Mouse (Mus musculus) adrenal gland, postnatal 10 days (tissue): ENCODE data around the gene Olfr679. TPM values are rescaled to one million over a fixed set of nuclear protein-coding genes. Genes with fewer than 3 reads are reported as not detected.
"Not testable (repeated sequence)": the region's sequence is repeated elsewhere in the genome, so short reads cannot be mapped to it uniquely, and the experiment has no call there.

Experiments used
- DNase-seq: peaks from one replicate; pipeline ENCODE4 v3.0.0; 2021; ENCODE audit warnings: mixed read lengths
- long read RNA-seq, 2 experiments: library from polyadenylated mRNA; stranded (forward); transcript quantifications; one replicate each; pipeline ENCODE4 v2.0.0; 2021
- total RNA-seq, 2 experiments: library from RNA; stranded (reverse); gene quantifications; 2 replicates each; pipeline ENCODE4 v1.2.3; 2021

Gene Olfr679
- total RNA-seq = not detected
- long read RNA-seq, experiment 1 = 0 reads
- long read RNA-seq, experiment 2 = 0 reads

GRCm38 (mm10) chr7:105080905-105081304 lies at the start of gene Olfr679:
Olfr679 (plus strand) TSS chr7:105081205.
- DNase-seq = no peak

- DNase-seq = no peak
Observed at GRCm38 (mm10) chr7:105032398-105032797, 48.6 kb upstream of the Olfr679 start, which contains the start of gene Olfr676. Olfr676 (plus strand) TSS chr7:105032698.

DNA sequence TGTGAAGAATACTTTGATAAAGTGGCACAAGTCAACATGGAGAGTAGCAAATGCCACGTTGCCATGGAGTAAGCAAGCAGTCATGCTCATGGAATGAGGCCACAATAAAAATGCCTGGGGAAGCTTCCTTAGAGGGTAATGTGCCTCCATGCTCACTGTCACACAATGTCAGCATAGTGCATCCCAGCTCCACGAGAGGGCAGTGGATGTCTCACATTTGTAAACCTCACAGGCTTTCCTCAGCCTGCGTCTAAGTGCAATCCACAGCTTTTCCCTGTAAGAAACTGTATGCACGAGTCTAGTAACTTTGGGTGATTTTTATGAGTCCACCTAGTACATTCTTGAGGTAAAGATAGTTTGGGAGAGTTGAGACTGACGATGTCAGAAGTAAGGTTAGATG lies 47.2 kb upstream of the Olfr679 start:
- not testable (repeated sequence) for DNase-seq

- no peak for DNase-seq
Observed at GRCm38 (mm10) chr7:105058951-105059350, 22.1 kb upstream of the Olfr679 start.

- DNase-seq = no peak
Observed at GRCm38 (mm10) chr7:105064175-105064574, 16.8 kb upstream of the Olfr679 start, which contains the start of gene Olfr678. Olfr678 (plus strand) TSS chr7:105064475.

GRCm38 (mm10) chr7:105092717-105093116 lies 11.7 kb downstream of the Olfr679 start, which contains the start of gene Olfr680-ps1:
Olfr680-ps1 (minus strand) TSS chr7:105092817.
- DNase-seq = not testable (repeated sequence)

- no peak for DNase-seq
Observed at GRCm38 (mm10) chr7:105116536-105116935, 35.5 kb downstream of the Olfr679 start, which contains the start of gene Olfr681. Olfr681 (plus strand) TSS chr7:105116836.

Other genes with a start within 250 kb of the Olfr679 start
- not detected for gene Usp17lb, start 238.6 kb upstream of the Olfr679 start, total RNA-seq
- not detected for gene Usp17la, start 224.2 kb upstream of the Olfr679 start, total RNA-seq
- not detected for gene Olfr665, start 203.2 kb upstream of the Olfr679 start, total RNA-seq
- not detected for gene Olfr666, start 185.3 kb upstream of the Olfr679 start, total RNA-seq
- gene Olfr667, start 159.7 kb upstream of the Olfr679 start, total RNA-seq = not detected
- not detected for gene Olfr668, start 153.1 kb upstream of the Olfr679 start, total RNA-seq
- gene Olfr669, start 147.0 kb upstream of the Olfr679 start, total RNA-seq = not detected
- gene Olfr670, start 118.6 kb upstream of the Olfr679 start, total RNA-seq = not detected
- gene Olfr671, start 102.1 kb upstream of the Olfr679 start, total RNA-seq = not detected
- gene Olfr672, start 79.2 kb upstream of the Olfr679 start, total RNA-seq = not detected
- not detected for gene Olfr675, start 52.7 kb upstream of the Olfr679 start, total RNA-seq
- not detected for gene Olfr676, start 48.5 kb upstream of the Olfr679 start, total RNA-seq
- not detected for gene Olfr677, start 29.8 kb upstream of the Olfr679 start, total RNA-seq
- not detected for gene Olfr678, start 16.7 kb upstream of the Olfr679 start, total RNA-seq
- gene Olfr680-ps1, start 11.6 kb downstream of the Olfr679 start, total RNA-seq = not detected
- gene Olfr681, start 35.6 kb downstream of the Olfr679 start, total RNA-seq = not detected
- gene Olfr683, start 65.8 kb downstream of the Olfr679 start, total RNA-seq = not detected
- gene Olfr684, start 82.4 kb downstream of the Olfr679 start, total RNA-seq = not detected
- not detected for gene Olfr685, start 104.8 kb downstream of the Olfr679 start, total RNA-seq
- not detected for gene Olfr686, start 126.3 kb downstream of the Olfr679 start, total RNA-seq
- not detected for gene Olfr688, start 206.9 kb downstream of the Olfr679 start, total RNA-seq
- gene Olfr689, start 230.0 kb downstream of the Olfr679 start, total RNA-seq = not detected